ENCODE assay signal across 10 mouse cellular contexts in the genomic region with DNA sequence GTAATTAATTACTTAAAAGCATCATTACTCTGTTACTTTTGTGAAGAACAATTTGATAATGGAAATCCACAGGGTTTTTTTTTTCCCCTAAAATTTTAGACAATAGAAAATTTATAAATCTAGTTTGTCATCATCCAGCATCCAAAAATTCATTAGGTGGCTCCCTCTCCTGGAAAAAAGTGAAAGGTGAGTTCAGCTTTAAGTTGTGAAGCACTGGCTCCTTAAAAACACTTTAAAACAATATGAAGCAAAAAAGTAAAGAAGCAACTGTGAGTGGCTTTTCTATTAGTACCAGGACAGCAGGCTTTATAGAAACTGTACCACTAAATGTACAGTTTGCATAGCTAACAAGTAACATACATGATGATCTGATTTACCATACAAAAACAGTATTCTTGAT. TPM values are rescaled to one million over a fixed set of nuclear protein-coding genes. Genes with fewer than 3 reads are reported as not detected.
DNase-seq lines count a peak whose midpoint lies in the region; ATAC-seq and TF ChIP-seq lines count a peak whose summit lies in the region.
"Had no signal": no experiment of that assay in that cellular context is flagged by ENCODE, and none has a peak within 500 bp of the region (broad histone marks: within the 10 kb centered on the region; RNA-seq: fewer than 3 reads in every experiment).

No protein-coding gene starts in this region.

- no peak for TF ChIP-seq POLR2A in kidney, adult 2 months (IDR thresholded peaks at IDR 0.05; ENCODE audit: low read depth, low read length)

- H3K27ac ChIP-seq in kidney, embryonic 16.5 days (ENCODE audit: low read length) = no peak overlapping the region
- H3K27ac ChIP-seq in kidney, adult 2 months (ENCODE audit: insufficient read depth, low read depth, low read length) = no peak overlapping the region
- no peak overlapping the region for H3K27ac ChIP-seq in embryonic facial prominence, embryonic 15.5 days (replicated peaks)
- no peak overlapping the region for H3K27ac ChIP-seq in midbrain, embryonic 11.5 days (ENCODE audit: low read depth, low read length)
- H3K27ac ChIP-seq: liver, embryonic 15.5 days had no signal

- DNase-seq in adrenal gland, postnatal 14 days = peak; percentile 6
- DNase-seq in adrenal gland, postnatal 25 days = no peak
- no peak for DNase-seq in kidney, adult 2 months
- peak; percentile 80 for DNase-seq in midbrain, embryonic 11.5 days (ENCODE audit: low spot score, missing footprints)
- DNase-seq in thymus, postnatal 10 days (ENCODE audit: low spot score in 2 of 2) = no peak
- DNase-seq in gastrocnemius, postnatal 14 days = no peak
- DNase-seq: adrenal gland, postnatal 10 days had no signal

- intact Hi-C loops in gastrocnemius, postnatal 14 days (cut with DNase I; ENCODE audit: low total_unique reads) = loop anchor here (10.0 kb wide), 1 partner anchor 110 kb away; no protein-coding TSS in a partner anchor

- TF ChIP-seq CTCF in kidney, adult 2 months (conservative IDR thresholded peaks at IDR 0.05; ENCODE audit: insufficient read depth, insufficient read length, low read depth, low read length) = no peak

- H3K27me3 ChIP-seq in kidney, embryonic 16.5 days (ENCODE audit: insufficient read depth, low read length) = no peaks in the 10 kb centered on the region
- H3K27me3 ChIP-seq in kidney, adult 2 months (replicated peaks; ENCODE audit: control insufficient read depth, insufficient read depth, low read length) = no peaks in the 10 kb centered on the region
- H3K27me3 ChIP-seq in embryonic facial prominence, embryonic 15.5 days = no peaks in the 10 kb centered on the region
- H3K27me3 ChIP-seq in midbrain, embryonic 11.5 days (ENCODE audit: control insufficient read depth, insufficient read depth, low read length) = no peaks in the 10 kb centered on the region
- H3K27me3 ChIP-seq: liver, embryonic 15.5 days had no signal

- ATAC-seq in kidney, embryonic 16.5 days (ENCODE audit: low FRiP score, low TSS enrichment) = no peak
- ATAC-seq in embryonic facial prominence, embryonic 15.5 days (ENCODE audit: insufficient number of reproducible peaks, low FRiP score, low TSS enrichment, low read depth) = no peak
- ATAC-seq in midbrain, embryonic 11.5 days (ENCODE audit: low FRiP score) = no peak

- peaks cover 21% of the 10 kb centered on the region for H3K4me1 ChIP-seq in kidney, embryonic 16.5 days (ENCODE audit: insufficient read depth, low read length)
- H3K4me1 ChIP-seq in kidney, adult 2 months (ENCODE audit: control insufficient read depth, insufficient read depth, low read length) = no peaks in the 10 kb centered on the region; the same call in 1 of the 2 replicates
- H3K4me1 ChIP-seq in embryonic facial prominence, embryonic 15.5 days = peaks cover 6% of the 10 kb centered on the region; the same call in 1 of the 2 replicates
- H3K4me1 ChIP-seq in midbrain, embryonic 11.5 days (ENCODE audit: control insufficient read depth, insufficient read depth, low read length) = peaks cover 3% of the 10 kb centered on the region; the same call in 1 of the 2 replicates

- no peaks in the 10 kb centered on the region for H3K9me3 ChIP-seq in kidney, embryonic 16.5 days (ENCODE audit: low read length)
- H3K9me3 ChIP-seq in embryonic facial prominence, embryonic 15.5 days (replicated peaks) = no peaks in the 10 kb centered on the region
- no peaks in the 10 kb centered on the region for H3K9me3 ChIP-seq in midbrain, embryonic 11.5 days (ENCODE audit: control insufficient read depth, low read length)
- H3K9me3 ChIP-seq: liver, embryonic 15.5 days had no signal

- H3K36me3 ChIP-seq in kidney, embryonic 16.5 days (ENCODE audit: insufficient read depth, low read length) = no peaks in the 10 kb centered on the region
- H3K36me3 ChIP-seq in kidney, adult 2 months (ENCODE audit: control insufficient read depth, insufficient read depth, low read length) = no peaks in the 10 kb centered on the region
- H3K36me3 ChIP-seq in embryonic facial prominence, embryonic 15.5 days = no peaks in the 10 kb centered on the region
- H3K36me3 ChIP-seq in midbrain, embryonic 11.5 days (ENCODE audit: control insufficient read depth, insufficient read depth, low read length) = no peaks in the 10 kb centered on the region
- H3K36me3 ChIP-seq: liver, embryonic 15.5 days had no signal

- H3K4me3 ChIP-seq in kidney, embryonic 16.5 days (ENCODE audit: low read length) = peak overlapping the region; percentile 15; the same call in 1 of the 2 replicates
- no peak overlapping the region for H3K4me3 ChIP-seq in kidney, adult 2 months (ENCODE audit: insufficient read depth, low read depth, low read length)
- H3K4me3 ChIP-seq in embryonic facial prominence, embryonic 15.5 days (replicated peaks) = peak overlapping the region; percentile 88
- H3K4me3 ChIP-seq in midbrain, embryonic 11.5 days (ENCODE audit: low read depth, low read length) = peak overlapping the region; percentile 79

- peak overlapping the region; percentile 67; the same call in 1 of the 2 replicates for H3K4me2 ChIP-seq in kidney, embryonic 16.5 days (replicated peaks; ENCODE audit: low read depth, low read length)
- H3K4me2 ChIP-seq in embryonic facial prominence, embryonic 15.5 days (replicated peaks) = peak overlapping the region; percentile 80
- H3K4me2 ChIP-seq in midbrain, embryonic 11.5 days = peak overlapping the region; percentile 89

- no peak overlapping the region for H3K9ac ChIP-seq in kidney, embryonic 16.5 days (replicated peaks; ENCODE audit: low read length)
- H3K9ac ChIP-seq in embryonic facial prominence, embryonic 15.5 days = no peak overlapping the region
- no peak overlapping the region for H3K9ac ChIP-seq in midbrain, embryonic 11.5 days (ENCODE audit: low read length)
- H3K9ac ChIP-seq: liver, embryonic 15.5 days had no signal

RNA-seq across cellular contexts. Expression of a gene that starts 3.1 kb away (rescaled TPM):
- total RNA-seq in adrenal gland, postnatal 14 days (2021) = 19.8 and 24.6 TPM in 2 replicates
- 24.2 and 25.2 TPM in 2 replicates for total RNA-seq in adrenal gland, postnatal 25 days (2021)
- 5.2 and 6.3 TPM in 2 replicates for polyA plus RNA-seq in kidney, embryonic 16.5 days (2015; fragmentation: Nextera tagmentation; extraction: Ambion mirVana)
- 3.7 and 4.7 TPM in 2 replicates for polyA plus RNA-seq in kidney, adult 2 months (2012; rRNA removed)
- 24.0 and 31.6 TPM in 2 replicates for polyA plus RNA-seq in embryonic facial prominence, embryonic 15.5 days (2015; fragmentation: Nextera tagmentation; extraction: Ambion mirVana)
- polyA plus RNA-seq in midbrain, embryonic 11.5 days (2014; fragmentation: Nextera tagmentation; extraction: Ambion mirVana) = 39.4 and 44.2 TPM in 2 replicates
- total RNA-seq in gastrocnemius, postnatal 14 days (2021) = 10 to 100 TPM in 1 of 2 experiments, 1 to 10 TPM in 1; 8.1 to 12.4 TPM

Comparison
In these comparisons a context has a peak if more than half of its experiments do, and no peak if none do; other contexts are left out.
1. DNase-seq: peak in adrenal gland, postnatal 14 days (single experiment) and midbrain, embryonic 11.5 days (single experiment); none in adrenal gland, postnatal 25 days (single experiment), kidney, adult 2 months (single experiment), thymus, postnatal 10 days (0 of 2) and gastrocnemius, postnatal 14 days (single experiment).
2. Peak in every context shown above with its lines, with median percentiles within 50 percentile points of each other: H3K4me2 ChIP-seq.